Mouse (Mus musculus): ENCODE data around the gene Lyrm1.

GRCm38 (mm10) chr7:119892742-119893141 is 2.9 kb upstream of the Lyrm1 start:
- no peak for TF ChIP-seq JUN (IDR thresholded peaks at IDR 0.05; ENCODE audit: insufficient read depth, low read depth, low read length)
- no peak for TF ChIP-seq CTCF (conservative IDR thresholded peaks at IDR 0.05 in 1 of 2, IDR thresholded peaks at IDR 0.05 in 1 of 2; ENCODE audit: low read depth in 2 of 2, low read length in 2 of 2)
- TF ChIP-seq EP300 (IDR thresholded peaks at IDR 0.05; ENCODE audit: low read length) = no peak
- TF ChIP-seq ZMIZ1 (IDR thresholded peaks at IDR 0.05; ENCODE audit: low read depth, low read length) = no peak
- TF ChIP-seq BHLHE40 (IDR thresholded peaks at IDR 0.05; ENCODE audit: low read depth, low read length) = no peak
- TF ChIP-seq MAFK (IDR thresholded peaks at IDR 0.05; ENCODE audit: insufficient replicate concordance, low read length) = no peak
- TF ChIP-seq CHD1 (IDR thresholded peaks at IDR 0.05; ENCODE audit: low read depth, low read length) = no peak
- TF ChIP-seq JUND (conservative IDR thresholded peaks at IDR 0.05; ENCODE audit: low read depth, low read length) = no peak
- TF ChIP-seq TCF12 (IDR thresholded peaks at IDR 0.05; ENCODE audit: low read depth, low read length) = no peak
- TF ChIP-seq MAZ (IDR thresholded peaks at IDR 0.05; ENCODE audit: low read depth, low read length) = no peak
- no peak for TF ChIP-seq E2F4 (IDR thresholded peaks at IDR 0.05; ENCODE audit: insufficient replicate concordance, low read depth, low read length)
- no peak for TF ChIP-seq POLR2A (IDR thresholded peaks at IDR 0.05; ENCODE audit: low read depth, low read length)

Measured in CH12.LX (cell line).